Mouse (Mus musculus) hindbrain, postnatal 0 days (tissue): ENCODE measurements at regions not wholly inside any gene's neighbourhood (a gene's known extent, or its start where the extent isn't known, plus 50 kb on each side); places are given as distances from the start of the nearest gene placed in this dataset.

Source experiments
- ATAC-seq: fragments of 200-750 bp; cut with Nextera tagmentation; 2 replicates; pipeline ENCODE4 v1.8.0; 2017; ENCODE audit warnings: mild to moderate bottlenecking, moderate TSS enrichment, moderate library complexity
- DNase-seq: peaks from one replicate; pipeline ENCODE4 v3.0.0-alpha.2; 2015; ENCODE audit warnings: low spot score
- H3K27ac ChIP-seq: fragments of 300-500 bp; sonication (generic); 2 replicates; pipeline ENCODE4 v1.5.1; 2014; ENCODE audit warnings: mild to moderate bottlenecking
- H3K27me3 ChIP-seq: fragments of 300-500 bp; sonication (generic); 2 replicates; pipeline ENCODE4 v1.6.1; 2014; ENCODE audit warnings: low read length, mixed read lengths; ENCODE audit not compliant: insufficient read depth
- H3K36me3 ChIP-seq: fragments of 300-500 bp; sonication (generic); 2 replicates; pipeline ENCODE4 v1.6.1; 2014; ENCODE audit warnings: low read length, mixed read lengths; ENCODE audit not compliant: insufficient read depth
- H3K4me1 ChIP-seq: fragments of 300-500 bp; sonication (generic); 2 replicates; pipeline ENCODE4 v1.6.1; 2014; ENCODE audit warnings: antibody characterized with exemption, low read length, mixed read lengths; ENCODE audit not compliant: insufficient read depth
- H3K4me2 ChIP-seq: fragments of 300-500 bp; sonication (generic); 2 replicates; pipeline ENCODE4 v1.6.1; 2014; ENCODE audit warnings: low read depth, mild to moderate bottlenecking, low read length, moderate library complexity, mixed read lengths
- H3K4me3 ChIP-seq: fragments of 300-500 bp; sonication (generic); 2 replicates; pipeline ENCODE4 v1.5.1; 2014; ENCODE audit warnings: low read length
- H3K9ac ChIP-seq: fragments of 300-500 bp; sonication (generic); replicated peaks from 2 replicates; pipeline ENCODE4 v1.6.1; 2014; ENCODE audit warnings: mild to moderate bottlenecking, low read length, moderate library complexity, mixed read lengths
- H3K9me3 ChIP-seq: fragments of 300-500 bp; sonication (generic); 2 replicates; pipeline ENCODE4 v1.6.1; 2016; ENCODE audit warnings: low read length, mixed read lengths
- CTCF ChIP-seq: IDR thresholded peaks from 2 replicates; pipeline ENCODE4 v1.5.1; 2016; ENCODE audit warnings: antibody characterized with exemption, control low read depth, low read depth
- WGBS: fragments of 180-500 bp; shearing (Covaris S2); extraction: QIAGEN DNeasy Blood & Tissue Kit; methylation state at CpG from one replicate; pipeline ENCODE4 v1.1.7; 2014; 5-methylcytosine and 5-hydroxymethylcytosine counted together

- Histone ChIP-seq H3K4me3 (no peak overlapping the region), H3K4me2 (no peak overlapping the region), H3K4me1 (no peaks in the 10 kb centered on the region), H3K9me3 (no peaks in the 10 kb centered on the region), H3K27me3 (no peaks in the 10 kb centered on the region), H3K27ac (no peak overlapping the region), H3K36me3 (no peaks in the 10 kb centered on the region), H3K9ac (no peak overlapping the region)
- DNase-seq (peak; percentile 31), ATAC-seq (peak; percentile 63)
- TF ChIP-seq CTCF = no peak
- WGBS = 73% methylated on average over 3 of the region's 3 CpGs
Measured at GRCm38 (mm10) chr3:159121626-159122025, 373.6 kb upstream of the Depdc1a start.

DNA sequence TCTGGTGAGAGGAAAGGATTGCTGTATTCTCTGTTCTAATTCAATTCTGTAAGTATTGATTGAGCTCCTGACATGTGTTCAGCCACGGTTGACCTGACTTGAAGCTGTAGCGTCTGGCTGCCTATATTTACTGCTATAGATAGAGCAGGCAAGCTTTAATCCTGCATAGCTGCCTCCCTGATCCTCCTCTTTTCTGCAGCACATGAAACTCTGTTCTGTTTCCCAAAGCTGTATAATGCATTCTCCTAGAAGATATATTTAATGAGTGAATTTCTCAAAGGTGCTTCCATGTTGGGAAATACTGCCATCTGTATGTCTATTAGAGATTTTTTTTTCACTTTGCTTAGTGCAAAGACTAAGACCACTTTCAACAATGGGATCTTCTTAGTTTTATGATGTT lies 351.4 kb upstream of the Depdc1a start:
- no peak for ATAC-seq
- Histone ChIP-seq H3K27ac (no peak overlapping the region), H3K9ac (no peak overlapping the region), H3K4me2 (no peak overlapping the region), H3K4me1 (no peaks in the 10 kb centered on the region), H3K27me3 (no peaks in the 10 kb centered on the region), H3K9me3 (no peaks in the 10 kb centered on the region), H3K4me3 (no peak overlapping the region), H3K36me3 (no peaks in the 10 kb centered on the region)
- TF ChIP-seq CTCF = peak; percentile 31; the same call in 1 of the 2 replicates
- 51% methylated on average over 2 of the region's 2 CpGs for WGBS
- DNase-seq = peak; percentile 23

- DNase-seq = no peak
- Histone ChIP-seq H3K4me1 (no peaks in the 10 kb centered on the region), H3K4me3 (no peak overlapping the region), H3K27me3 (no peaks in the 10 kb centered on the region), H3K9me3 (no peaks in the 10 kb centered on the region), H3K9ac (no peak overlapping the region), H3K27ac (no peak overlapping the region), H3K4me2 (no peak overlapping the region), H3K36me3 (no peaks in the 10 kb centered on the region)
- no peak for TF ChIP-seq CTCF
- no peak for ATAC-seq
Measured at GRCm38 (mm10) chr3:159181504-159181903, 313.7 kb upstream of the Depdc1a start.

- no peak overlapping the region for H3K4me3 ChIP-seq
- H3K36me3 ChIP-seq = no peaks in the 10 kb centered on the region
- no peak for TF ChIP-seq CTCF
- DNase-seq (no peak), ATAC-seq (no peak)
- no peak overlapping the region for H3K9ac ChIP-seq
- no peaks in the 10 kb centered on the region for H3K27me3 ChIP-seq
- H3K27ac ChIP-seq = no peak overlapping the region
- no peak overlapping the region for H3K4me2 ChIP-seq
- H3K4me1 ChIP-seq = no peaks in the 10 kb centered on the region
- H3K9me3 ChIP-seq = no peaks in the 10 kb centered on the region
Measured at GRCm38 (mm10) chr3:159193189-159193588, 302.0 kb upstream of the Depdc1a start.
